ENCODE assay signal across 9 mouse cellular contexts in genomic region chr2:154038932-154039331, GRCm38 (mm10). TPM values are rescaled to one million over a fixed set of nuclear protein-coding genes. Genes with fewer than 3 reads are reported as not detected.
A peak's percentile ranks its signal among the peaks of the same experiment; 100 is the strongest.
DNase-seq lines count a peak whose midpoint lies in the region; ATAC-seq lines count a peak whose summit lies in the region.
"Had no signal": no experiment of that assay in that cellular context is flagged by ENCODE, and none has a peak within 500 bp of the region (broad histone marks: within the 10 kb centered on the region; RNA-seq: fewer than 3 reads in every experiment).

No protein-coding gene starts in this region.

- H3K9me3 ChIP-seq in intestine, embryonic 14.5 days (ENCODE audit: control insufficient read depth, low read length): no peaks in the 10 kb centered on the region
- H3K9me3 ChIP-seq in intestine, embryonic 16.5 days (ENCODE audit: control insufficient read depth, low read length): no peaks in the 10 kb centered on the region
- H3K9me3 ChIP-seq: limb, embryonic 15.5 days had no signal

- H3K4me1 ChIP-seq in intestine, embryonic 14.5 days (replicated peaks; ENCODE audit: control insufficient read depth, insufficient read depth, low read length): no peaks in the 10 kb centered on the region
- H3K4me1 ChIP-seq in intestine, embryonic 16.5 days (ENCODE audit: control insufficient read depth, insufficient read depth, low read length): no peaks in the 10 kb centered on the region
- H3K4me1 ChIP-seq: limb, embryonic 15.5 days had no signal

- ATAC-seq in intestine, embryonic 14.5 days (replicated peaks; ENCODE audit: low FRiP score, low TSS enrichment, low read depth): no peak
- ATAC-seq in intestine, embryonic 16.5 days: no peak

- intact Hi-C loops in gastrocnemius, postnatal 36 days (cut with DNase I): no loop called here

- no peak overlapping the region for H3K27ac ChIP-seq in intestine, embryonic 14.5 days (ENCODE audit: low read depth)
- no peak overlapping the region for H3K27ac ChIP-seq in intestine, embryonic 16.5 days (ENCODE audit: low read length)
- H3K27ac ChIP-seq: limb, embryonic 15.5 days had no signal

- WGBS in intestine, embryonic 14.5 days: 56% methylated on average over 2 of the region's 2 CpGs
- 58% methylated on average over 2 of the region's 2 CpGs for WGBS in intestine, embryonic 16.5 days

- H3K4me3 ChIP-seq in intestine, embryonic 14.5 days (ENCODE audit: low read depth, low read length): no peak overlapping the region
- no peak overlapping the region for H3K4me3 ChIP-seq in intestine, embryonic 16.5 days (ENCODE audit: low read length)
- H3K4me3 ChIP-seq: limb, embryonic 15.5 days had no signal

- H3K9ac ChIP-seq in intestine, embryonic 14.5 days (ENCODE audit: low read length): no peak overlapping the region
- H3K9ac ChIP-seq in intestine, embryonic 16.5 days (ENCODE audit: low read depth, low read length): no peak overlapping the region
- H3K9ac ChIP-seq: limb, embryonic 15.5 days had no signal

- H3K36me3 ChIP-seq in intestine, embryonic 14.5 days (ENCODE audit: control insufficient read depth, insufficient read depth, low read length): no peaks in the 10 kb centered on the region
- H3K36me3 ChIP-seq in intestine, embryonic 16.5 days (ENCODE audit: control insufficient read depth, insufficient read depth, low read length): no peaks in the 10 kb centered on the region
- H3K36me3 ChIP-seq: limb, embryonic 15.5 days had no signal

- no peaks in the 10 kb centered on the region for H3K27me3 ChIP-seq in intestine, embryonic 14.5 days (replicated peaks; ENCODE audit: control insufficient read depth, insufficient read depth, low read length)
- no peaks in the 10 kb centered on the region for H3K27me3 ChIP-seq in intestine, embryonic 16.5 days (replicated peaks; ENCODE audit: control insufficient read depth, insufficient read depth, low read length)
- H3K27me3 ChIP-seq: limb, embryonic 15.5 days had no signal

- no peak overlapping the region for H3K4me2 ChIP-seq in intestine, embryonic 14.5 days (ENCODE audit: low read length)
- H3K4me2 ChIP-seq in intestine, embryonic 16.5 days (ENCODE audit: low read depth, low read length): no peak overlapping the region
- H3K4me2 ChIP-seq: limb, embryonic 15.5 days had no signal

- DNase-seq in intestine, embryonic 14.5 days (ENCODE audit: low spot score): peak; percentile 64
- DNase-seq in CD4-positive helper T cell, adult 2 months (ENCODE audit: low read depth, low spot score): peak; percentile 8
- DNase-seq in ZHBTc4 (ENCODE audit: low read depth, low spot score): peak; percentile 73
- DNase-seq in cerebellum, postnatal 10 days: peak; percentile 77 to 83
- peak; percentile 11 to 40 for DNase-seq in layer of hippocampus, postnatal 10 days (ENCODE audit: low spot score in 2 of 2)
- peak; percentile 18 for DNase-seq in retina, adult 2 months (ENCODE audit: low read depth, low spot score)
- no peak for DNase-seq in gastrocnemius, postnatal 36 days

RNA-seq across cellular contexts. Expression of gene Bpifa2, which starts 30.9 kb away (rescaled TPM):
- not detected in 2 replicates for polyA plus RNA-seq in intestine, embryonic 14.5 days (2014; fragmentation: Nextera tagmentation; extraction: Ambion mirVana)
- polyA plus RNA-seq in intestine, embryonic 16.5 days (2015; fragmentation: Nextera tagmentation; extraction: Ambion mirVana): not detected in 2 replicates
- not detected for total RNA-seq in layer of hippocampus, postnatal 10 days (2021)
- total RNA-seq in gastrocnemius, postnatal 36 days (2021): not detected

Comparison
In these comparisons a context has a peak if more than half of its experiments do, and no peak if none do; other contexts are left out.
1. DNase-seq: peak in intestine, embryonic 14.5 days (single experiment), CD4-positive helper T cell, adult 2 months (single experiment), ZHBTc4 (single experiment), cerebellum, postnatal 10 days (2 of 2), layer of hippocampus, postnatal 10 days (2 of 2) and retina, adult 2 months (single experiment); none in gastrocnemius, postnatal 36 days (0 of 2).